Mouse (Mus musculus): Measurements from ENCODE around the gene Mfap1a. TPM values are rescaled to one million over a fixed set of nuclear protein-coding genes. Genes with fewer than 3 reads are reported as not detected.

Mfap1a gene
- 10 to 100 TPM; 28.5 to 35.8 TPM for total RNA-seq (2023)

DNA sequence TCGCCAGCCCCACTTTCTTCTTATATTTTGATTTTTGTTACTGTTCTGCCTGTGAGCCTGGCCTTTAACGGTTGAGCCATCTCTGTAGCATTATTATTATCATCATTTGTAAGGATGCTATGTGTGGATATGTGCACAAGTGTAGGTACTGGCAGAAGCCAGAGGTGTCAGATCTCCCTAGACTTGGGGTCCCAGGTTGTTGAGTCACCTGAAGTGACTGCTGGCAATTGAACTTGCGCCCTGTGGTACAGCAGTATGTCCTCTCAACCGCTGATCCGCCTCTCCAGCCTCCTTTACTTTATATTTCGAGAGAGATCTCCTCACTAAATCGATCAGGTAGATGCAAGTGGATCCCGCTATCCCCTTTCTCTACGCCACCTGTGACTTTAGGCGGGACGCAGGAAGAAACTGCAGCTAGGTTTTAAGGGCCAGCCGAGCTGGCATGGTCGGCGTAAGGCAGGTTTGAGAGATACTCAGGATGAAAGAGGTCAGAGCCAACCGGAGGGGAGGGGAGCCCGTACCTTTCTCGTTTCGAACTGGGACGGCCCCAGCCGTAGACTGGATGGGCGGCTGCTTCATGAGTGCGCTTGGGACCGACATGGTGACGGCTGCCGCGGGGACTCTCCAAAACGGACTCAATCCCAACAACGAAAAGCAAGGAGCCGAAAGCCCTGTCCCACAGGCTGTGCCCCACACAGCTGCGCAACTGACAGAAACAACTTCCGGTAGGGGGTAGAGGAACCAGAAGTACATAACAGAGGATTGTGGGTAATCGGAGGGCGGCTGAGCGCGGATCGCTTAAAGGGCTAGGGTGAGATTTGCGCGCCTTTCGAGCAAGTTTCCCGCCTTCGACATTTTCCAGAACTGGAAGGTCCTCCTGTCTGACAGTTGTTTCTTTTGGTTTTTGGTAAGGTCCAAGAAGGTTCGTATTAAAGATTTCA is at the start of gene Mfap1a, which contains the start of gene Wdr76:
Mfap1a (minus strand) TSS at position 724 of the 941 bp plus-strand sequence.
Wdr76 (plus strand) TSS at position 782 of the 941 bp plus-strand sequence.

GRCm38 (mm10) chr2:121473301-121474179 is 32.9 kb downstream of the Mfap1a start, which contains the start of gene Mfap1b:
Gene Mfap1b, minus strand, starts transcription at chr2:121474067.

DNA sequence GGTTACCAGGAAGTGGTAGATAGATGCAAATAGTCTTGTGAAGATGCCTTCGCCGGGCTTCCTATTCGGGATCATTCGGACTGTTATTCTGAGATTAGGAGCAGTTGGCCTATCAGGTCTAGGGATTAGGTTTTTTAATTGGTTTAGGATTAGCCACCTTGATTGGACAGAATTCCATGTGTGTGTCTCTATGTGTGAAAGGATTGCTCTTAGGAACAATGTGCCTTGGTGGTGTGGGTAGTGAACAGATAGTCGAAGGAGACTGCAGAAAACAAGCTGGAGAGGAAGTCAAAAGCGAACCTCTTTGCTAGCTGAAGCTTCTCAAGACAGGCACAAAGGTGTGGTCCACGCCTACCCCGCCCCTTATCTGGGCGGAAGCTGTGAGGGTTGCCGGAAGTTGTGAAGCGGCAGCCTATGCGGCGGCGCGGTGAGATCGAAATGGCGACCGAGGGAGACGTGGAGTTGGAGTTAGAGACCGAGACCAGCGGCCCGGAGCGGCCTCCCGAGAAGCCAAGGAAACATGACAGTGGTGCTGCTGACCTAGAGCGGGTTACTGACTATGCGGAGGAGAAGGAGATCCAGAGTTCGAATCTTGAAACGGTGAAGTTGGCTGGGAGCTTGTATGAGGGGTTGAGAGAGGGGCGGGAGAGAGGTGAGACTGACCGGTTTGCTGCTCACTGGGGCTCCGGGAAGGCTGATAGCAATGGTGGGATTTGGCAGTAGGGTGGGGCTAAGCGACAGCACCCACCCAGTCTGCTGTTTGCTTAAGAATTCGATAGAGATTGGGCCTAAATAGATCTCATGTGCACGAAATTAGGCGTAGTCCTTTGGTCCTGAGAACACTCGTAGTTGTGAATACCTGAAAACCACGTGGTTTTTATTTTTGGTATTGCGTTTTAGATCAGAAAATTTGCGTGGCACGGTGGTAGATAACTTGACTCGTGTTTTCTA is 49.5 kb downstream of the Mfap1a start, which contains the start of gene Serinc4:
Serinc4 (minus strand) TSS at position 90 of the 951 bp plus-strand sequence.

DNA sequence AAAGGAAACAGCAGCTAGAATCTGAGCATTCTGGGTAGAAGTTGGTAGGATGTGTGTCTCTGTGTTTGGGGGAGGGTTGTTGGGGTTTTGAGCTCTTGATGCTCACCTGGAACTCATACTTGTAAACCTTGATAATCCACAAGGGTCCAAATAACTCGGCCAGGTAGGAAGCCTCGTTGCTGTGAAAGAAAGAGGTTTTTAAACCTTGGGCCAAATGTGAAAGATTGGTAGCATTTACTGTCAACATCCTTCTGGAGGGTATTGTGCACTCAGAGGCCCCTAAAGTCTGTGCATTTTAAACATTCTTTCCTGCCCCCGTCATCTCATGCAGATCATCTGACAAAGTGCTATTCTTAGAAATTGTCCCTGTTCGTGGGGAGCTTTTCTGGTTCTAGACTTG is 53.5 kb downstream of the Mfap1a start, which contains the start of gene Hypk:
Hypk (plus strand) TSS at position 301 of the 400 bp plus-strand sequence.

DNA sequence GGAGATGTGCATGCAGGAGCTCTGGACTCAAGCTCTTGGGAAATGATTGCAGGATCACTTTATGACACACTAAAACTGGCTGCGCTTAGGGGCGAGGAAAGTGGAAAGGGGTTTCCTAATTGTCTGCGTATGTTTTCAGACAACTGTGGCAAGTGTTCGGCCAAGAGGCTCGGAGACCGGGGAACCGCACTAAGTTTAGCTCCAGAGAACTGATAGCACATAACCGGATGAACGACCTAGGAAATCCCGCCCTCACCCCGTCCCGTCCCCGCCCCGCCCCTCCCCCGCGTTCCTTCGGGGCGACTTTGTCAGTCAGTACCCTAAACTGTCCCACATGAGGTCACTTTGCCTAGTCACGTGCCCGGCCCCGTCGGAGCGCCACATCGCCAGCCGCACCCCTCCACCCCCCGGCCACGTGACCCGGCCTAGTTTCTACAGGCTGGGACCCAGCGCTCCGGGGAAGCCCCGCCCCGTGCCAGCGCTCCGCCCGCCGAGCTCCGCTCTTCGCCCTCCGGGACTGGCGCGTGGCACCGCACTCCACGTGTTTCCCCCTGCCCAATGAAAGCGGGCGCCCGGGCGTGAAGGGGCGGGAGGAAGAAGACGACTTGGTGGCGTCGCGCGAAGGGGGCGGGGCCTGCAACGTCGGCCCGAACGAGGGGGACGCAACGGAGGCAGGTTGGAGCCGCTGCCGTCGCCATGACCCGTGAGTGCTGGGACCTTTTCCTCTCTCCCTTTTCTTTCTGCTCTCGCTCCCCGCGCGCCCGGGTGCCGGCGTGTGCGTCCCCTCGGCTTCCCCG is 57.5 kb downstream of the Mfap1a start, which contains the start of gene Serf2:
Serf2 (plus strand) TSS at position 457 of the 797 bp plus-strand sequence.

DNA sequence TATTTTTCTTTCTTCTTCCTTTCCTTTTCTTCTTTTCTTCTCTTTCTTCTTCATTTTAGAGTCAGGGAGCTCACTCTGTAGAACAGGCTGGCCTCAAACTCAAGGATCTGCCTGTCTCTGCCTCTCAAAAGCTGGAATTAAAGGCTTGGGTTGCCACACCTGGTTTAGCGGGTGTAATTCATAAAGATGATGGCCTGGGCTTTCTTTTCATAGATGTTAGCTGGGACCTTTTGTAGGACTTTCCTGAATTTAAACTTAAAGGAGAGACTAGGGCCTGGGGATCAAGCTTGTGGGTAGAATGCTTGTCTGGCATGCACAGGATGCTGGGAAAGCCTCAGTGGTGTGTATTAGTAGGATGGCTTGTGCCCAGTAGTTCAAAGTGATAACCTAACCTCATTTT is 62.3 kb downstream of the Mfap1a start, which contains the start of gene Ell3:
Ell3 (minus strand) TSS at position 101 of the 400 bp plus-strand sequence.

Other genes starting within 250 kb of the Mfap1a start
- 10 to 100 TPM; 28.9 to 29.0 TPM for gene Trp53bp1, start 235.3 kb downstream of the Mfap1a start, total RNA-seq (2023)
- 1 to 10 TPM in 1 of 2 experiments, under 1 TPM in 1; 0.18 to 1.5 TPM for gene Map1a, start 217.1 kb downstream of the Mfap1a start, total RNA-seq (2023)
- 10 to 100 TPM; 13.9 to 14.4 TPM for gene Ppip5k1, start 151.3 kb downstream of the Mfap1a start, total RNA-seq (2023)
- not detected for gene Ckmt1, start 149.0 kb downstream of the Mfap1a start, total RNA-seq (2023)
- not detected for gene Strc, start 119.5 kb downstream of the Mfap1a start, total RNA-seq (2023)
- gene Pdia3, start 92.9 kb downstream of the Mfap1a start, total RNA-seq (2023), result 100 to 1,000 TPM; 262 to 273 TPM
- gene Catsper2, start 92.9 kb downstream of the Mfap1a start, total RNA-seq (2023), result 1 to 10 TPM; 1.8 to 2.4 TPM
- gene Ell3, start 62.4 kb downstream of the Mfap1a start, total RNA-seq (2023), result under 1 TPM in 1 of 2 experiments, not detected in 1; 0.94 TPM
- 100 to 1,000 TPM; 409 to 493 TPM for gene Serf2, start 57.5 kb downstream of the Mfap1a start, total RNA-seq (2023)
- gene Hypk, start 53.4 kb downstream of the Mfap1a start, total RNA-seq (2023), result 10 to 100 TPM; 27.3 to 57.8 TPM
- gene Serinc4, start 49.9 kb downstream of the Mfap1a start, total RNA-seq (2023), result not detected
- gene Mfap1b, start 32.6 kb downstream of the Mfap1a start, total RNA-seq (2023), result 10 to 100 TPM; 31.8 to 35.6 TPM
- 1 to 10 TPM; 5.1 to 5.9 TPM for gene Wdr76, start 58 bp upstream of the Mfap1a start, total RNA-seq (2023)